Mouse (Mus musculus): ENCODE data around the gene Anapc15-ps. TPM values are rescaled to one million over a fixed set of nuclear protein-coding genes. Genes with fewer than 3 reads are reported as not detected.

The Anapc15-ps gene
- polyA plus RNA-seq, 1 experiment, result 0.37 TPM

DNA sequence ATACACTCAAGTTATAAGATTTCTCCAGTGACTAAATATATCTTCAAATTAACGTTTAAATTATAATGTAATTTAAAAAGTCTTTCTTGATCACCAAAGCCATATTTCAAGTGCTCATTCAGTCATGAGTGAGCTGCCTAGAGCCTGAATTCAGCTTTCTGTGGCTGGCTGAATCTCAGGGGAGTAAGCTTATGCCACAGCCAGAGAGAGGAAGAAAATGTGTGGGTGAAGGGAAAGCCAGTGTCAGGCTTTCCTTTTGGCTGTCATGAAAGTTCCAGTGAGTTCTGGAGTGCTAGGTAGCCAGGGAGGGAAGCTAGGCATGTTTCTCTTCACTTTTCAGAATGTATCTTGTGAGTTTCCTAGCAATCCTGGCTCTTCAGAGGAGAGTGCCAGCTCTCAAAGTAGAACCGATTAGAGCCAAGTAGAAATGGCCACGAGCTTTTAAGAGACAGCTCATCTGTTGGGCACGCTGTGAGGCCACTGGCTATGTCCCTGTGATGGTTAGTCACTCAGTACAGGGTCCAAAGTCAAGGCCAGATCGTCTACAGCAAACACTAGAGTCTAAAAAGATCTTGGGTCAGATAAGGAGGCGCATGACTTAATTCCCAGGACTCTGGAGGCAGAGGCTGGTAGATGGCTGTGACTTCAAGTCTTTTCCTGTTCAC, 29.4 kb downstream of the Anapc15-ps start:
- Histone ChIP-seq H3K79me2 (ENCODE audit: control insufficient read depth, insufficient read depth) (no peaks in the 10 kb centered on the region), H3K36me3 (ENCODE audit: control insufficient read depth, insufficient read depth) (no peaks in the 10 kb centered on the region), H3K4me3 (no peak overlapping the region), H3ac (ENCODE audit: control insufficient read depth, insufficient read length) (no peak overlapping the region), H3K4me2 (ENCODE audit: low read depth) (peak overlapping the region; percentile 55), H3K27me3 (ENCODE audit: control insufficient read depth, insufficient read depth, insufficient read length) (no peaks in the 10 kb centered on the region)
- no peak for TF ChIP-seq SRF (IDR thresholded peaks at IDR 0.05; ENCODE audit: control insufficient read depth, insufficient read length, low read depth)
- TF ChIP-seq MYOD1 (IDR thresholded peaks at IDR 0.05; ENCODE audit: control insufficient read depth in 1 of 3, insufficient read length in 2 of 3, low read depth in 2 of 3), result no peak
- no peak for TF ChIP-seq E2F4 (IDR thresholded peaks at IDR 0.05; ENCODE audit: insufficient read depth)
- TF ChIP-seq POLR2AphosphoS2 (IDR thresholded peaks at IDR 0.05; ENCODE audit: insufficient read length, low read depth), result no peak
- TF ChIP-seq CEBPB (IDR thresholded peaks at IDR 0.05; ENCODE audit: insufficient read depth, poor library complexity, severe bottlenecking), result no peak
- no peak for TF ChIP-seq MYOG (IDR thresholded peaks at IDR 0.05; ENCODE audit: control insufficient read depth in 1 of 3, insufficient read depth in 1 of 3, insufficient read length in 2 of 3, low read depth in 2 of 3)
- no peak for TF ChIP-seq MAX (IDR thresholded peaks at IDR 0.05; ENCODE audit: low read depth)
- TF ChIP-seq POLR2A (IDR thresholded peaks at IDR 0.05; ENCODE audit: insufficient read length, low read depth), result no peak
- TF ChIP-seq TCF12 (IDR thresholded peaks at IDR 0.05; ENCODE audit: insufficient read depth, poor library complexity, severe bottlenecking), result no peak
- no peak for TF ChIP-seq TCF3 (IDR thresholded peaks at IDR 0.05; ENCODE audit: insufficient read length, low read depth)
- no peak for TF ChIP-seq REST (IDR thresholded peaks at IDR 0.05; ENCODE audit: insufficient read depth, insufficient read length)
- no peak for TF ChIP-seq USF1 (IDR thresholded peaks at IDR 0.05; ENCODE audit: low read depth)

DNA sequence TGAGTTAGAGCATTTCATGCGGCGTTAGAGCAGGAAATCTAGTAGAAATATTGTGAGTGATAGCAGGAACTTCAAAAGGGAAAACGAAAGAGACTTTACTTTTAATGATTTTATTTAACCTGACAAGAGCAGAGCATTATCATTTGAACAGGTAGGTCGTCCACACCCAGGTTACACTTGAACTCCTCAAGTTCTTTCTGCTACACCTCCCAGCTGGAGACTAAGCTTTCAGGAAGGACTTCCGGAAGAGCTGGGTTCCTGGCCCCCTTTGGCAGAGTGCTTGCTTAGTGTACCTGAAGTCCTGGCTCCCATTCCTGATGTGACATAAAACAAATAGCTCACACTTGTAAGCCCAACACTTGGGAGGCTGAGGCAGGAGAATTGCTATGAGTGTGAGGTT, 30.2 kb downstream of the Anapc15-ps start:
- Histone ChIP-seq H3ac (ENCODE audit: control insufficient read depth, insufficient read length) (no peak overlapping the region), H3K36me3 (ENCODE audit: control insufficient read depth, insufficient read depth) (no peaks in the 10 kb centered on the region), H3K4me3 (no peak overlapping the region), H3K79me2 (ENCODE audit: control insufficient read depth, insufficient read depth) (no peaks in the 10 kb centered on the region), H3K4me2 (ENCODE audit: low read depth) (peak overlapping the region; percentile 26), H3K27me3 (ENCODE audit: control insufficient read depth, insufficient read depth, insufficient read length) (no peaks in the 10 kb centered on the region)
- TF ChIP-seq MYOD1 (IDR thresholded peaks at IDR 0.05; ENCODE audit: control insufficient read depth in 1 of 3, insufficient read length in 2 of 3, low read depth in 2 of 3) (no peak), SRF (IDR thresholded peaks at IDR 0.05; ENCODE audit: control insufficient read depth, insufficient read length, low read depth) (no peak), MAX (IDR thresholded peaks at IDR 0.05; ENCODE audit: low read depth) (no peak), POLR2A (IDR thresholded peaks at IDR 0.05; ENCODE audit: insufficient read length, low read depth) (no peak), REST (IDR thresholded peaks at IDR 0.05; ENCODE audit: insufficient read depth, insufficient read length) (no peak), CEBPB (IDR thresholded peaks at IDR 0.05; ENCODE audit: insufficient read depth, poor library complexity, severe bottlenecking) (no peak), TCF3 (IDR thresholded peaks at IDR 0.05; ENCODE audit: insufficient read length, low read depth) (no peak), USF1 (IDR thresholded peaks at IDR 0.05; ENCODE audit: low read depth) (no peak), POLR2AphosphoS2 (IDR thresholded peaks at IDR 0.05; ENCODE audit: insufficient read length, low read depth) (no peak), TCF12 (IDR thresholded peaks at IDR 0.05; ENCODE audit: insufficient read depth, poor library complexity, severe bottlenecking) (no peak), MYOG (IDR thresholded peaks at IDR 0.05; ENCODE audit: control insufficient read depth in 1 of 3, insufficient read depth in 1 of 3, insufficient read length in 2 of 3, low read depth in 2 of 3) (no peak), E2F4 (IDR thresholded peaks at IDR 0.05; ENCODE audit: insufficient read depth) (no peak)

DNA sequence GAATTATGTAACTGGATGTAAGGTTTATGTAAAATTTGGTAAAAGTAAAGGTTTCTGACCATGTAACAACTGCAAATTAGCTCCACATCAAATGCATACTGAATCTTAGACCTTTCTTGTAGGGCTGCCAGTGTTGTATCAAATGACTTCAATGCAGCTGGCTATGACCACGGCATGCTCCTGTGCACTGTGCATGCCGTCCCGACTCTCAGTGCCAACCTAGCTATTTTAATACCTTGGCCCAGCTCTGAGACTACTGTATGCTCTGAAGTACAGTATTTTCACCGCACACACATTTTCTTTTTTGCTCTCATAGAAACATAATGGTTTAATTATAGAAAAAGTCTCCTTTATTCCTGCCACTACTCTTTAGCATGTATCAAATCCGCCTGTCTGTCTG, 31.9 kb downstream of the Anapc15-ps start:
- TF ChIP-seq POLR2A (IDR thresholded peaks at IDR 0.05; ENCODE audit: insufficient read length, low read depth), result no peak
- TF ChIP-seq MYOD1 (IDR thresholded peaks at IDR 0.05; ENCODE audit: control insufficient read depth in 1 of 3, insufficient read length in 2 of 3, low read depth in 2 of 3), result peak in 1 of 3 experiments; percentile 42
- no peak overlapping the region for H3K4me2 ChIP-seq (ENCODE audit: low read depth)
- H3K4me3 ChIP-seq, result no peak overlapping the region
- no peak overlapping the region for H3ac ChIP-seq (ENCODE audit: control insufficient read depth, insufficient read length)
- no peaks in the 10 kb centered on the region for H3K36me3 ChIP-seq (ENCODE audit: control insufficient read depth, insufficient read depth)
- no peaks in the 10 kb centered on the region for H3K27me3 ChIP-seq (ENCODE audit: control insufficient read depth, insufficient read depth, insufficient read length)
- no peaks in the 10 kb centered on the region for H3K79me2 ChIP-seq (ENCODE audit: control insufficient read depth, insufficient read depth)

DNA sequence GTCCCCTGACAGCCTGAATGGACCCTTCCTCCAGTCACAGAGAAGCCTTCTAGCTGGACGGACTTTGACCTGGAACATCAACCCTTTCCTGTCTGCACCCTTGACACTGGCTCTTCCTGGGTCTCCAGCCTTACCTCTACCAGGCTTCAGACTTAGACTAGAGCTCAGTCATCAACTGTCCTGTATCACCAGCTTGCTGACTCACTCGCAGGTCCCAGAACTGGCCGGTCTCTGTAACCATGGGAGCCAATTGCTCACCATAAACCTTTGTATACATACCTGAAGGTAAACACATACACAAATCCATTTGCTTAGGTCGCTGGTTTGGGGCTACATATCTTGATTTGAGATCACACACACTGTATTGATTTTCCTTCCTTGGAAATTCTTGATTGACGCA, 33.8 kb downstream of the Anapc15-ps start:
- TF ChIP-seq USF1 (IDR thresholded peaks at IDR 0.05; ENCODE audit: low read depth) (no peak), REST (IDR thresholded peaks at IDR 0.05; ENCODE audit: insufficient read depth, insufficient read length) (no peak), MYOD1 (IDR thresholded peaks at IDR 0.05; ENCODE audit: control insufficient read depth in 1 of 3, insufficient read length in 2 of 3, low read depth in 2 of 3) (no peak), MAX (IDR thresholded peaks at IDR 0.05; ENCODE audit: low read depth) (no peak), CEBPB (IDR thresholded peaks at IDR 0.05; ENCODE audit: insufficient read depth, poor library complexity, severe bottlenecking) (no peak), E2F4 (IDR thresholded peaks at IDR 0.05; ENCODE audit: insufficient read depth) (no peak), MYOG (IDR thresholded peaks at IDR 0.05; ENCODE audit: control insufficient read depth in 1 of 3, insufficient read depth in 1 of 3, insufficient read length in 2 of 3, low read depth in 2 of 3) (no peak), TCF12 (IDR thresholded peaks at IDR 0.05; ENCODE audit: insufficient read depth, poor library complexity, severe bottlenecking) (no peak), POLR2A (IDR thresholded peaks at IDR 0.05; ENCODE audit: insufficient read length, low read depth) (no peak), SRF (IDR thresholded peaks at IDR 0.05; ENCODE audit: control insufficient read depth, insufficient read length, low read depth) (no peak), TCF3 (IDR thresholded peaks at IDR 0.05; ENCODE audit: insufficient read length, low read depth) (no peak)
- no peak overlapping the region for H3K4me3 ChIP-seq
- H3K79me2 ChIP-seq (ENCODE audit: control insufficient read depth, insufficient read depth), result no peaks in the 10 kb centered on the region
- H3K4me2 ChIP-seq (ENCODE audit: low read depth), result no peak overlapping the region
- no peak overlapping the region for H3ac ChIP-seq (ENCODE audit: control insufficient read depth, insufficient read length)
- no peaks in the 10 kb centered on the region for H3K27me3 ChIP-seq (ENCODE audit: control insufficient read depth, insufficient read depth, insufficient read length)
- H3K36me3 ChIP-seq (ENCODE audit: control insufficient read depth, insufficient read depth), result no peaks in the 10 kb centered on the region

DNA sequence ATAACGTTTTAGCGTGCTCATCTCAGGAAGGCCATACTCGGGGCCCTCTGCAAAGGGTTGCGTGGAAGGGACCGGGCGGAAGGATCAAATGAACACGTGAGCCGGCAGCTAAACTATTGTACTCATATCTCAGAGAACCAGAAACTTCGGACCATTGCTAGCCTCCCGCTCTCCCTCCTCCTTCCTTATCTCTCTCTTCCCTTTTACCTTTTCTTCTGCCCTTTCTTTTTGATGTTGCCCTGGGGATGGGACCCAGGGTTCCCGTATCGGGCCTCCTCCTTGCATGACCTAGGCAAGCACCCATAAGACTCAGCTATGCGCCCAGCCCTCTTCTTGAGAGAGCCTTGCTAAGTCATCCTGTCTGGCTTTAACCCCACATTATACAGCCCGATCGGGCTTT, 38.5 kb downstream of the Anapc15-ps start:
- no peak overlapping the region for H3K4me2 ChIP-seq (ENCODE audit: low read depth)
- H3K27me3 ChIP-seq (ENCODE audit: control insufficient read depth, insufficient read depth, insufficient read length), result no peaks in the 10 kb centered on the region
- no peak overlapping the region for H3ac ChIP-seq (ENCODE audit: control insufficient read depth, insufficient read length)
- TF ChIP-seq TCF12 (IDR thresholded peaks at IDR 0.05; ENCODE audit: insufficient read depth, poor library complexity, severe bottlenecking) (no peak), TCF3 (IDR thresholded peaks at IDR 0.05; ENCODE audit: insufficient read length, low read depth) (no peak), USF1 (IDR thresholded peaks at IDR 0.05; ENCODE audit: low read depth) (no peak), REST (IDR thresholded peaks at IDR 0.05; ENCODE audit: insufficient read depth, insufficient read length) (no peak), MYOG (IDR thresholded peaks at IDR 0.05; ENCODE audit: control insufficient read depth in 1 of 3, insufficient read depth in 1 of 3, insufficient read length in 2 of 3, low read depth in 2 of 3) (no peak), POLR2AphosphoS2 (IDR thresholded peaks at IDR 0.05; ENCODE audit: insufficient read length, low read depth) (no peak), MAX (IDR thresholded peaks at IDR 0.05; ENCODE audit: low read depth) (no peak)
- no peak overlapping the region for H3K4me3 ChIP-seq
- H3K79me2 ChIP-seq (ENCODE audit: control insufficient read depth, insufficient read depth), result no peaks in the 10 kb centered on the region
- H3K36me3 ChIP-seq (ENCODE audit: control insufficient read depth, insufficient read depth), result no peaks in the 10 kb centered on the region

Data from myocyte (in vitro differentiated cells).